Mouse (Mus musculus) embryonic fibroblast, embryonic 13.5 days (primary cell): ENCODE measurements at regions not wholly inside any gene's neighbourhood (a gene's known extent, or its start where the extent isn't known, plus 50 kb on each side); places are given as distances from the start of the nearest gene placed in this dataset.

Experiments used
- H3K27ac ChIP-seq: 2 replicates; pipeline ENCODE4 v1.5.1; 2012; ENCODE audit warnings: low read length, control low read depth, inconsistent platforms; ENCODE audit not compliant: insufficient read depth
- H3K4me1 ChIP-seq: 2 replicates; pipeline ENCODE4 v1.6.1; 2011; ENCODE audit warnings: low read length; ENCODE audit not compliant: control insufficient read depth, insufficient read depth
- H3K4me3 ChIP-seq: 2 replicates; pipeline ENCODE4 v1.5.1; 2011; ENCODE audit warnings: mild to moderate bottlenecking, control low read depth, low read length; ENCODE audit not compliant: insufficient read depth
- CTCF ChIP-seq: IDR thresholded peaks from 2 replicates; pipeline ENCODE4 v1.5.1; 2011; ENCODE audit warnings: mild to moderate bottlenecking, control low read depth, low read length, moderate library complexity, borderline replicate concordance; ENCODE audit not compliant: insufficient read depth
- POLR2A ChIP-seq: IDR thresholded peaks from 2 replicates; pipeline ENCODE4 v1.6.1; 2011; ENCODE audit warnings: low read depth, mild to moderate bottlenecking, control low read depth, low read length, moderate library complexity

DNA sequence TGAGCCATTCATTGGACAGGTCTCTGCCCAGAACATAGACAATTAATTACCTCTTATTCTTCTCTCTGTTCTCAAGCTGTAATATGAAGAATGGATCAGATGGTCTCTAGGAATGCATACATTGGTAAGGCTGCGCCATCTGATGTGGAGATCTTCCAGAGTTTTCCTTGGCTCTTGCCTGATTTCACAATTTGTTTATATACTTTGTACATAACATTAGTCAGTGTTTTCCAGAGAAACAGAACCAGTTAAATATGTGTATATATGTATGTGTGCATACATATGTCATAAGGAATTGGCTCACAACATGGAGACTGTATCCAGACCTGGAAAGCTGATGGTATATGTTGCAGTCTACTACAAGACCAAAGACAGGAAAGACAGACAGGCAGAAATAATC is 198.5 kb upstream of the Vstm2b start:
- no peaks in the 10 kb centered on the region for H3K4me1 ChIP-seq
- H3K27ac ChIP-seq: no peak overlapping the region
- no peak for TF ChIP-seq CTCF
- TF ChIP-seq POLR2A: no peak

DNA sequence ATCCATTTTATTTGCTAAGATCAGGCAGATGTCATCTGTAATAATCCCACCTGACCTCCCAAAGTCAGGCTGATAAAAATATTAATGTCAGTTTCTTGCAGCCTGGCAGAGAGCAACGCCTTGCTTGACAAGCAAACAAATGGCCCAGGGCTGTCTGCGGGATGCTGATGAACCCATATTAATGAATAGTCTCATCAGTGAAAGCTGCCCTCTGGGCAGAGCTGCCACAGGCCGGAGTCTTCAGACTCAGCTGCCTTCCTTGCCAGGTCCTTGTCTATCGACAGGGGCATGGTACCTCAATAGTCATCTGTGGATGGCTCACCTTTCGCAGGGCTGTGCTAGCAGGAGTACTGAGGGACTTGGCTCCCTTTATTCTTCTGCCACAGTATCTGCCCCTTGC is 197.5 kb upstream of the Vstm2b start:
- TF ChIP-seq POLR2A: no peak
- TF ChIP-seq CTCF: no peak

More for the DNA sequence above, 198.5 kb upstream of the Vstm2b start:
- H3K4me3 ChIP-seq: no peak overlapping the region

DNA sequence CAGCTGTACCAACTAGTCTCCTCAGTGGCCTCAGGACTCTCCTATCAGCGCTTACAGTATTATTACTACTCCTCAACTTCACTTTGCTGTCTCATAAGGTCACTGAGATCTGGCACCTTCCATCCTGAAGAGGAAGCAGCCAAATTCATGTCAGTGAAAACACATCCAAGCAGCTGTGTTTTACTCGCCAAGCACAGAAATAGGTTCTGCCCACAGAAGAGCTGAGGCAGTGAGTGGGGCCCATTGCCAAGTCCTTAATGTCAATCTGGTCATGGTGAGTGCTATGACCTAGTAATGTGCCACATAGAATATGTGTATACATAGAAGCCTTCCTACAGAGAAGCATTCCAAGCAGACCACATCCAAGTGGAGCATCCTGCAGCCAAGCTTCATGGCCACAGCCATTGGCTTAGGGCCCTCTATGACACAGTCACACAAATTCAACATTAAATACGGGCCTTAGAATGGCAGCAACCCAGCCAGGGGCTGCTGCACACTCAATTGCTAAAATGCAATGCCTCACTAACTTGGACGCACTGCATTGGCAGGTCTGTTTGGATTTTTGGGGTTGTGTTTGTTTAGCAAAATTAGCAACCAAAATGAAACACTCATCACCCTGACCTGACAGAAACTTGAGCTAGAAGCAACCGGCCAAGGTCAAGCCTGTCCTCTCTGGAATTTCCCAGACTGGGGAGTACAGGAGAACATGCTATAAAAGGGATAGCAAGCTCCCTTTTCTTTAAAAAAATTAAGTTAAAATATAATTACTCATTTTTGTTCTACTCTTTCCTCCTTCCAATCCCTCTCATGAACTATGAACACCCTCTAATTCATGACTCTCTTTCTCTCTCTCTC is 195.7 kb upstream of the Vstm2b start:
- TF ChIP-seq CTCF (no peak), POLR2A (no peak)
- H3K4me3 ChIP-seq: no peak overlapping the region
- no peaks in the 10 kb centered on the region for H3K4me1 ChIP-seq
- no peak overlapping the region for H3K27ac ChIP-seq

More for the DNA sequence above, 197.5 kb upstream of the Vstm2b start:
- Histone ChIP-seq H3K27ac (no peak overlapping the region), H3K4me1 (no peaks in the 10 kb centered on the region), H3K4me3 (no peak overlapping the region)

DNA sequence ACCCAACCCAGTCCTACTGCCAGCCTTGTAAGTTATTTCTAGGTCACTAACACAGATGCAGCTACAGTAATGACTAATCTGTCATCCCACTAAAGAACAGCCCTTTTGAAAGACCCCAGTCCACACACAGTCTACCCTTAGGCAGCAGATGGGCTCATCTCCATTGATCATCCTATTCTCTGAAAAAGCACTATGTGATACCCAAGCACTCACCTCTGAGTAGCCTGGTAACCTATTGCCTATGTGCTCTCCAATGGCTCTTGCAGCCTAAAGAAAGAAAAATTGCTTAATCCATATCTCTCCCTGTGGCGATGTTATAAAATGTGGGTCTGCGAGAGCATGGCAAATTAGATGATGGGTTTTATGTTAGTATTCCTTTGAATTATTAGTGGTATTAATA is 189.9 kb upstream of the Vstm2b start:
- TF ChIP-seq POLR2A (no peak), CTCF (no peak)
- no peak overlapping the region for H3K27ac ChIP-seq
- H3K4me1 ChIP-seq: no peaks in the 10 kb centered on the region
- H3K4me3 ChIP-seq: no peak overlapping the region

DNA sequence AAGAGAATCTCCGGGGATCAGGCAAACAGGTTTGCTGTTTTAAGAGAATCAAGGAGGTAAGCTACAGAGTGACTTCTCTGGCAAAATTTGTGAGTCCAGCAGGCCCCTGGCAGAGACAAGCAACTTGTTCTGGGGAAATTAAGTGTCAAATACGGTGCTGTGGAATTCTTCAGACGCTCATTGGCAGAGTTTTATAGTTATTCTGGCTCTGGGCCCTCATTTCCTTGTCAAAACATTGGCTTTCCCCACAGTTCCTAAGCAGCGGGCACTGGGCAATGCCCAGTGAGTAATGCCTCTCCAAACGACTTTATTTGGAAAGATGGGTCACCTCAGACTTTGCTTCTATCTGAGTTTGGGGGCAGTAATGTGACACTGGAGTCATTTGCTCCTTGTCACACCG is 180.1 kb upstream of the Vstm2b start:
- Histone ChIP-seq H3K27ac (no peak overlapping the region), H3K4me3 (no peak overlapping the region), H3K4me1 (no peaks in the 10 kb centered on the region)
- TF ChIP-seq CTCF (no peak), POLR2A (no peak)

DNA sequence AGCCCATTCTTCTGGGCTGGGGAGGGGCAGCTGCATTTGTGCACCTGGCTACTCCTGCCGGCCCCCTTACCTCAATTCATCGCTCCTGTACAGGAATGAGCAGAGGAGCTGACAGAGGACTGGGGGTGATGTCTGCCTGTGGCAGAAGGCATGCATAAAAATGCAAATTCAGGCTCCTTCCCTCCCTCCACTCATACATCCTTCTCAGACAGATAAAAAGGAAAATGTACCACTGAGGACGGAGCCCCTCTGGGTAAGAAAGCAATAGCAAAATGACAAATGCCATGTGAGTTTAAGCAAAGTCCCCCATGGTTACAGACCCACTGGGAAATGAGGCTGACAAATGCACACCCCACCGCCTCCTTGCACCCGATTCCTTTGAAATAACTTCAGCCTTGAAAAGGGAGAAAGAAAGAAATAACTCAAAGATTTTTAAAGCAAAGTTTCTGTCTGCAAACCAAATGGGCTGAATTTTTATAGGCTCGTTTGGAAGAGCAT is 161.1 kb upstream of the Vstm2b start:
- H3K27ac ChIP-seq: no peak overlapping the region
- no peak for TF ChIP-seq CTCF
- TF ChIP-seq POLR2A: no peak
- H3K4me3 ChIP-seq: no peak overlapping the region
- H3K4me1 ChIP-seq: no peaks in the 10 kb centered on the region

DNA sequence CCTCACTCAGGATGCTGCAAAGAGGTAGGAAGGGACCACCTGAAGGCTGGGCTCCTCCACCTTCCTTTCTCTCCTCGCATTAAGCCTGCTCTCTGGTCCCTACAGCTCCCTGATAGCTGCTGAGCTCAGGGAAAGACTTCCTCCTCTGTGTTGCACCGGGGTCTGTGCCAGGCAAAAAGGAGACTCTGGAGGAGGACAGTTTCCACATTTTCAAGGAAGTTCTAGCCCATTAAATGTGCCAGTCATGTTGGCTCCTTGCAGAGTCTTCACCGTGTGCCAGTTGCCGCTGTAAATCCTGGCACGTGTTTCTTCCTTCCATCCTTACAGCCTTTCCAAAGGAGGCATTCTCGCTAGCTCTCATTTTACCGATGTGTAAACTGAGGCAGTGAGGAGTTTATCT is 160.6 kb upstream of the Vstm2b start:
- H3K4me3 ChIP-seq: no peak overlapping the region
- H3K4me1 ChIP-seq: no peaks in the 10 kb centered on the region
- TF ChIP-seq POLR2A: no peak
- no peak overlapping the region for H3K27ac ChIP-seq

DNA sequence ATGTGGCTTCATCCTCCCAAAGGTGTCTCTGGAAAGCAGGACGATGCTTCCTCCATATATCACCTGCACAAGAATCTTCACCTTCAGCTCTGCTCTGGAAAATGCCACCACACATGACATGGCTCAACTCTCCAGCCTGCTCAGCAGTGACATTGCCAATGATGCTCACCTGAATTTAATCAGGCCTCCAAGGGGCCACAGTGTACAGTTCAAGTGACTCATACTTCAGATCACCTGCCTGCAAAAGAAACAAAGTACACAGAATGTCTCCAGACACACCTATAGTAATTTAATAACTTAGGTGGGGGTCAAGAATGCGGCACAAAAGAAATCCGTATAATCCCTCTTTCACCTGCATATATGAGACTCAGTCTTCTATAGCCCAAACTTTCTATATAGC is 160.0 kb upstream of the Vstm2b start:
- Histone ChIP-seq H3K4me1 (no peaks in the 10 kb centered on the region), H3K4me3 (no peak overlapping the region), H3K27ac (no peak overlapping the region)
- no peak for TF ChIP-seq CTCF
- no peak for TF ChIP-seq POLR2A

DNA sequence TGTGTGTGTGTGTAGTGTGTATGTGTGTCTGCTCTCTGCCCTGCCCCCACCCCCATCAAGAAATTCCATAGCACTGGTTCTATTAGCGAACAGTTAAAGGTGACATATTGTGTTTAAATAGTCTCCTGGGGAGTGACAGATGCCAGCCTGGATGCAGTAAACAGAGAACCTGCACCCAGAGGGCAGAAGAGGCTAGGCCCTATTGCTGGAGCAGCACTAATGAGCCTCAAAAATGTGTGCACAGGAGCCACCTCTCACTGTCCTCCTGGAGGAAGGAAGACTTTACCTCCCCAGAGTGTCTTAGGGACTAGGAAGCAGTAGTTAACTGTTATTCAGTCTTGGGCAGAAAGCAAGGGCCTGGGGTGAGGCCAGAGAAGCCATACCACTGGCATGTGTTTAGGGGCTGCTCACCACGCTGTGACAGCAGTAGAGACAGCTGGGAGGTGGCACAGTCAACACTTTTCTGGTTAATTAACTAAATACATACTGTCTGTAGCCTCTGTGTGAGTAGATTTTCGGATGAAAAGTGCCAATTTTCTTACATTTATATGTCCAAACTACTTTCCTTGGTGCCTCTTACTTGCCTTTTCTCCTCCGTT is 155.5 kb upstream of the Vstm2b start:
- TF ChIP-seq POLR2A (no peak), CTCF (no peak)
- Histone ChIP-seq H3K4me1 (no peaks in the 10 kb centered on the region), H3K27ac (no peak overlapping the region), H3K4me3 (no peak overlapping the region)

DNA sequence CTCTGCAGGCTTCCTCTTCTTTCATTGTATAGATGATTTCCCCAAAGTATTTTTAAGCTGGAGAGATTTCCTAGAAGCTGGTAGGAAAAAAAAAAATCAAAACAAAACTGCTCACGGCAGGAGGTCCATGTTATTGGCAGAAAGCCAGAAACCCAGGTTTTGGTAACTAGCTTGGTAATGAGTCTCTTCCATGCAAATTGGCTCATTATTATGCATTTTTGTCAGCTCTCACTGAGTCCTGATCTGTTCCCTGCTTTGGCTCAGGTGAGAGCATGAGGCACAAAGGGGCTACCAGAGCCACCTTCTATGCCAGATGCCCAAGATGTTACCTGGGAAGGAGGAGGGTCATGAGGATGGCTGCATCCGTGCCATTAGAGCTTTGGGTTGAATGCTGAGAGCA is 146.3 kb upstream of the Vstm2b start:
- Histone ChIP-seq H3K27ac (no peak overlapping the region), H3K4me1 (no peaks in the 10 kb centered on the region), H3K4me3 (no peak overlapping the region)
- no peak for TF ChIP-seq CTCF
- TF ChIP-seq POLR2A: no peak
